Mouse (Mus musculus) spleen, adult 12 weeks (tissue): ENCODE measurements around the gene Tm9sf3.
"Not testable (repeated sequence)": the region's sequence is repeated elsewhere in the genome, so short reads cannot be mapped to it uniquely, and the experiment has no call there.

Source experiments
- DNase-seq: peaks from one replicate; pipeline ENCODE4 v3.0.0; 2022; ENCODE audit warnings: low spot score

The Tm9sf3 gene

DNA sequence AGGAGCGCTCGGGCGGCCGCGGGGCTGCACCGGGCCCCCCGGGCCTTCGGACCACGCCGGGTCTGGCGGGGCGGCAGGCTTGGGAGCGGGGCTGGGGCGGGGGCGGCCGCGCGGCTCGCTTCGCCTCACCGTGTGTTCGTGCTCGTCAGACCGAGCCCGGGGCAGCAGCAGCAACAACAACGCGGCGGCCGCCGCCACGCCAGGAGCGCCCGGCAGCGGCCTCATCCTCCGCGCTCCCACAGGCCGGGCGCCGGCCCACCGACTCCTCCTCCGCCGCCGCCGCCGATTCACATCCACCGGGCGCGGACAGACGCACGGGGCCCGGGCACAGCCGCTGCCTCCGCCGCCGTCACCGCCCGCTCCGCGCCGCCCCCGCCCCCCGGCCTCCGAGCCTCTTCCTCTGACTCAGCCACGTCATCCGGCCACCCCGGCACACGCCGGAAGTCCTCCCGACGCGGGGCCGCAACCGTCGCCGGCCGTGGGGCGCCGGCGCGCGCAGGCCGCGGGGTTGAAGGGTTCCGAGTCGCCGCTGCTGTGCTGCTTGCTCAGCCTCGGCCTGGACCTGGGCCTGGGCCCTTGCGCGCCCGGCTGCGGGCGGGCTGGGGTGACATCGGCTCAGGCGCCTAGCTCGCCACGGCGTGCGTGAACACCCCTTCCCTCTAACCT, at the start of gene Tm9sf3:
TSS of gene Tm9sf3 (minus strand) at position 368 of the 666 bp plus-strand sequence.
- peak; percentile 76 for DNase-seq

DNA sequence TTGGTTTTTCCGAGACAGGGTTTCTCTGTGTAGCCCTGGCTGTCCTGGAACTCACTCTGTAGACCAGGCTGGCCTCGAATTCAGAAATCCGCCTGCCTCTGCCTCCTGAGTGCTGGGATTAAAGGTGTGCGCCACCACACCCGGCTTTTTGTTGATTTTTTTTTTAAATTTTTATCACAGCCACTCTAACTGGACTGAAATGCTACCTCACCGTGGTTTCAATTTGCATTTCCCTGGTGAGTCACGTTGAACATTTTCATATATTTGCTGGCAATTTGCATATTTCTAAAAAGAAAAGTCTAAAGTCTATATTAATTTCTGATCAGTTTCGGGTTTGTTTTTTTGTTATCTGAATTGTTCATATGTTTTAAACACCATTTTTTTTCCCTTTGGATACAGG, 48.8 kb upstream of the Tm9sf3 start:
- not testable (repeated sequence) for DNase-seq

DNA sequence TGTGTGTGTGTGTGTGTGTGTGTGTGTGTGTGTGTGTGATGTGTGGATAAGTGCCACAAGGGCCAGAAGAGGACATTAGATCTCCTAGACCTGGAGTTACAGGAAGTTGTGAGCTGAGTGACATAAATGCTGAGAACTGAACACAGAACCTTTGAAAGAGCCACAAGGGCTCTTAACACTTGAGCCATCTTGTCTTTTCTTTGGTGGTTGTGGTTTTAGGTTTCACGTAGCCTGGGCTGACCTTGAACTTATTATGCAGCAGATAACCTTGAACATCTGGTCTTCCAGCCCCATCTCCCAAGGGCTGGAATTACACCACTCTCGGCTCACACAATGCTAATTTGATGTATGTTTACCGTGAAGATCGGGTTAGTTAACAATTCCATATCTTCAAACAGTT, 48.2 kb upstream of the Tm9sf3 start:
- DNase-seq: no peak

DNA sequence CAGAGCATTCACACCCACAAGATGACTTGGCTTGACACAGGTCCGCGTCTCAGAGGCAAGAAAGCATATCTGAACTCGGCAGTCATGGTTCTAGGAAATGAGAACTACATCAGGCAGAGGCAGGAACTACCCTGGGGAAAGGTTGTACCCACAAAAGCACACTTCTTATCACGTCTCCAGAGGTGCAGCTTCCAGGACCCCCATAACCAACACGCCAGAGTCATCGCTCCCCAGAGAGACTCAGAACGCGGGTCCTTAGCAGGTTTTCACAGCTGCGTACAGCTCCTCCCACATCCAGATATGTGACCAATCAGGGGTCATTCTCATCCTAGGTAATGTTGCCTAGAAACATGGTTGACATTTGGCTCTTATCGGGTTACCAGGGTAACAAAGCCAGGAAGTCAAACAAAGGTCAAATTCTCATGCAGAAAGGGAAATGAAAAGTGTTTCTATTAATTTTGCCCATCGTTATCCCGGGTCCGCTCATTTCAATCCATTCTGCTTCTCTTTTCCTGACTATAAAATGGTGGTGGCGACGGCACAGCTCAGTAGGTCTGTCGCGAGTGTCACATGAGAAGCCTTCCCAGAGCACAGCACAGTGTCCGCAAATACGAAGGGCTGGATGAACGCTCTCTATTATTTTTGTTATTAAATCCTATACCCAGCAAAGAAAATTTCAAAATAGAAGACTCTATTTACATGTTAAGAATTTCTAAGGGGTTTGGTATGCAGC, 47.3 kb upstream of the Tm9sf3 start:
- DNase-seq: no peak

DNA sequence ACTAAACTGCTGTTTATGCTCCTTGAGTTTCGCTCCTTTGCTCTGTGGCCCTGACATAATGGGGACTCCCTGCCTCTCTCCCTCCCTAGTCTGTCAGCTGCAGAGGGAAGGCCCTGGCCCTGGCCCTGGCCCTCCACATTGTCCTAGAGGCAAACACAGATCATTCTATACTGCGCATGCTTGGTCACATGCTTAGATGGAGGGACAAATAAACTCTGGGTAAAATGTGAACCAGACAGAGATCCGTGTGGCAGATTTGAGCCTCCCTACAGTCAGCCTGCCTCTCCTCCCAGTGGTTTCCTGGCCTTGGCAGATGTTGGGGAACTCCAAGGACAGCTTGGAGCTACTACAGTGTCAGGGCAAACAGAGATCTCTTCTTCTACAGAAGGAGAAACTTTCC, 40.1 kb upstream of the Tm9sf3 start:
- no peak for DNase-seq

DNA sequence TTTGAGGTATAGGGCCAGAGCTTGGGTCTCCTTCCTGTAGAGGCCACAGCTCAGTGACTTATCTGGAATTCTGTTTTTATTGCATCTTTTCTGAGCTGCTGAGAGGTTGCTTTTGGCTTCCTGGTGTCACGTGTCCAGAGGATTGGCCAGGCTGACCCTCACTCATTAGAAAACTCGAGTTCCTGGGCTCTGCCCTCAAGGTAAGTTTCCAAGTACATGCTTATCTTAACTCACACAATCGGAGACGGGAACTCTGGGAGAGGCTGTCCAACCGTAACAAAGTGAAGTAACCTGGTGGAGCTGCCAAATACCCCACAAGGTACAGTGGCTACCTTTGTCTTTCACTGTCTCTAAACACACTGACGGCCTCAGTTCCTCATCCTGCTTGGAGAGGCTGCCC, 39.6 kb upstream of the Tm9sf3 start:
- no peak for DNase-seq

DNA sequence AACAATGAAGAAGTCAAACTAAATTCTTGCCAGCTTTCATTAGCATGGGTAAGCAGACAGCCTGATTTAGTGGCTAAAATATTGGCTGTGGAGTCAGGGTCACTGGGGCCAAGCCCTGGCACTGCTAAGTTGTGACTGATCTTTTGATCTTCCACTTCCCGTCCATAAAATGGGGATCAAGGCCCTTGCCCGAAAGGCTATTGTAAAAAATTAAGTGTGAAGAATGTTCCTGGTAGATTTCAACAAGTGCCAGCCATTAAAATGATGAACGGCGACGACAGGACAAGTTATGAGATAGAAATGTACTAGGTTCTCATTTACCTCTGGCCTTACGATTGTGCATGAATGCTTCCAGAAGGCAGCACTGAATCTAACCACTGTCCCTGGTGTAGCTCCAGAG, 38.1 kb upstream of the Tm9sf3 start:
- no peak for DNase-seq

DNA sequence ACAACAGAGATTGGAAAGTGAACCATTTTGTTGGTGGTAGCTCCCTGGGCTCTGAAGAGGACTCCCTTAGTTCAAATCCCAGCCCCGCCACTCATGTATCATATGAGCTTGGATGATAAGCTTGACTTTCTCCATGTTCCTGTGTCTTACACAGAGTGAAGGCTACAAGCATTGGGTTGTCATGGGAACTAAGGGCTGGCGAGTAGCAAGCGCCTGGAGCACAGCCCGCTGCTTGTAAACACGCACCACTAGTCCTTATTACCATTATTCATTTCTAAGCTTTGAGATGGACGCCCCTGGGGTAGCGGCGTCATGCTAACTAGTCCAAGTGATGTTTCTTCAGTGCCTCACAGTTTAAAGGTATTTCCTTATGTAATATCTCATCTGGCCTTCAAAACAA, 35.6 kb upstream of the Tm9sf3 start:
- no peak for DNase-seq

DNA sequence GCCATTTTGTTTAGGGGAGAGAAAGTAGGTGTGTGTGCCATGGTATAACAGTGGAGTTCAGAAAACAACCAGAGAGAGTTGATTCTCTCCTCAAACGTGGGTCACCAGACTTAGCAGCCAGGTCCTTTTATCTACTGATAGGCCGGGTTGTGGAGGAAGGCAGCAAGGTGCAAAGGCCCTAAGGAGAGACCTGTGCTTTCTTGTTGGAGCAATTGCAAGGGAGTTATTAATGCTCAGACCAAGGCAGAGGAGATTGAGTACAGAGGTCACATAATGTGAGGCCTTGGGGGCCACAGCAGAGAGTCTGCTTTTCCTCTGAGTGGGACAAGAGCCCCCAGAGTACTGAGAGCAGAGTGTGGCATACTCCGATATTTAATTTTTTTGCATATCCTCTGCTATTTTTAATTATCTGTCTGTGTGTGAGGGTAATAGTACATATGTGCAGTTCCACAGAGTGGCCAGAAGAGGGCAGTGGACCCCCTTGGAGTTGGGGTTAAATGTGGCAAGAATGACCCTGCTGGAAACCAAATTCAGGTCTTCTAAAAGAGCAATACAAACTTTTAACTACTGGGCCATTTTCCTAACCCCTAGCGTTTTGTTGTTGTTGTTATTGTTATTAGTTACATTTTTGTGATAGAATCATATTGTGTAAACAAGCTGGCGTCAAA, 27.3 kb upstream of the Tm9sf3 start:
- DNase-seq: peak; percentile 1

DNA sequence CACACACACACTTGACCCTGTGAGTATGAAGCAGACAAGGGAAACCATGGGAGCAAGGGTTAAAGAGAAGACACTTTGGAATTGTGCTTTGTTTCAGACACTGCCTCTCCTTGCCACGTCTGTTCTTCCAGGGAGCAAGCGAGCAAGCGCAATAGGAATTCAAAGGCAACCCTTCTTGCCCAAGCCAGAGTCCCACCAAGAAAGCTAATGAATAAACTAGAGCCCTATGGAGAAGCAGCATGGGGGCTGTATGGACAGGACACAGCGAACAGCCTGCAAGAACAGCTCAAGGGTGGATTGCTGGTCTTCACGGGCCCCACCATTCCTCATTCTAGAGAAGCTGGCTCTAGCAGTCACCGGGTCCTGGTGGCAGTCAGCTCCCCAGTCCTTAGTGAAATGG, 24.8 kb upstream of the Tm9sf3 start:
- DNase-seq: no peak

DNA sequence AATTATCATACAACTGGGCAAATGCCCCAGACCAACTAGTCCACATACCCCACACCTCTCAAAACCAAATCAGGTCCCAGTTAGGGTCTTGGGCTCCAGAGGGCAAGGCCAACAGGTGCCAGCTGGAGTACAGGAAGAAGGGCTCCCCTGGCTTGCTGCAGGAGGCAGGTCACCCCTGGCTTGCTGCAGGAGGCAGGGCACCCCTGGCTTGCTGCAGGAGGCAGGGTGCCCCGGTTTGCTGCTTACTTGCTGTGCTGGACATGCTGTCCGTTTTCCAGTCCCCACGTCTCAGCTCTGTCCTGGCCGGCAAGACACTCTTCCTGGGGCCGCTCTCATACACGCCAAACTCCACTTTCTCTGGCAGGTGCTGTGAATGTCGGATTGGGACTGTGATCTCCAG, 23.4 kb upstream of the Tm9sf3 start:
- DNase-seq: no peak

DNA sequence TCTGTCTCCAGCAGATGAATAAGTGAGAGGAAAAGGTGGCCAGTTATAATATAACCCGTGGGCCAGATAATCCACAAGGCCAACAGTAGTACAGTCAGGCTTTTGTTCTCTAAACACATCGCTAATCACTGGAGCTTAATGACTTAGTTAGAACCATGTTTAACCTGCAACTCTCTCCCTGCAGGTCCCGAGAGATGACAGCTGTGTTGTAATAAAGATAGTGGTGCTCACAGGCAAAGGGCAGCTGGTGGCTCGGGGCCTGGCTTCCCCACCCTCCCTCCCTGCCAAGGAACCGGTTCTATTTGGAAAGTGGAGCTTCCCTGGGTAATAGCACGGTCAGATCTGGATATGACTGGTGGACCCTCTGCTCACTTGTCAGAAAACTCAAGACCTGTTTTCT, 20.7 kb upstream of the Tm9sf3 start:
- no peak for DNase-seq

DNA sequence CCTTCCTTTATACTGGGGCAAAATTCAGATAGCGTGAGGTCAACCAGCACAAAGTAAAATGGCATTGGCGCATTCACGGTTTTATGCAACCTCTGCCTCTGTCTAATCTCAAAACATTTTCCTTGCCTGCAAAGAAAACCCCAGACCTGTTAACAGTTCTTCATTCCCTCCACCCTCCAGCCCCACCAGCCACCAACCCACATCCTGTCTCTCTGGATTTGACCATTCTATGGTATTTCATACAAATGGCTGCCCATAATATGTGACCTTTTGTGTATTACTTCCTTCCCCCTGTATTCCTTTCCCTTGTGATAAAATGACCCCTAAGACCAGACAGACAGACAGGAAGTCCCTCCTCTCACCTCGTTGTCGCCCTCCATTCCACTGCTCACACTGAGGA, 18.9 kb upstream of the Tm9sf3 start:
- no peak for DNase-seq

DNA sequence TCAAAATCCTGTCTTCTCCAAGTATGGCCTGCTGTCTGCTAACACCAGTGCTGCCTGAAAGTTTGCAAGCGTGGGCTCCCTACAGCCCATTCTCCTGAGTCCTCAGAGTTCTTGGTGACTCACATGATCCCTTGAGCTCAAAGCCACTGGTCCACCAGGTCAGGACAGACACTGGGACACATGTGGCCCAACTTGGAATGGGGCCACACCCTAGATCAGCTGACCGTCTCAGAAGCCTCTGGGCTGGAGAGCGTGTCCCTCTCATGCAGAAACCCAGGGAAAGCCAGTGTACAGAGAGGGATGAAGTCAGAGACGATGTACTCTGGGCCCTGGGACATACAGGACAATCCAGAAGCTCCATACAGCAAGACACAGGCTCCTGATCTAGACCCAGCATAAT, 18.4 kb upstream of the Tm9sf3 start:
- no peak for DNase-seq

DNA sequence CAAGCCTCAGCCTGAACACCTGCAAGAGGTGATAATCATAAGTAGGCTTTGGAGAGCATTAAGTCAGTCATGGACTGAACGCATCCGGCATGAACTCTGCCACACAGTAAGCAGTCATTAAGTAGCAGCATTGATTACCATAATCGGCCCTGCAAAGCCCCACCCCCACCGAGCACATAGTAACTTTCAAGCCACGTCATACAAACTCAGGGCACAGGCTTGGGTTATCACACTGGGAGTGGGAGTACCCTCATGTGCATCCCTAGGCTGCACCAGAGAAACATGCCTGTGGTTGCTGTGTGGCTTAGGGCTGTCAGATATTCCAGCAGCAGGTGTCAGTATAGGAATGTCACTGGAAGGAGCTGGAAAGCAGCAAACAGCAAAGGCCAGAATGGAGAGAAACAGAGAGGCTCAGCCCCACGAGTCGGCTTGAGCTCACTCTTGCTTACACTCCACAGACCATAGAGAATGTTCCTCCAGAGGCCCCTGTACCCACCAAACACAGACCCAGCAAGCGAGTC, 16.0 kb upstream of the Tm9sf3 start:
- DNase-seq: no peak

DNA sequence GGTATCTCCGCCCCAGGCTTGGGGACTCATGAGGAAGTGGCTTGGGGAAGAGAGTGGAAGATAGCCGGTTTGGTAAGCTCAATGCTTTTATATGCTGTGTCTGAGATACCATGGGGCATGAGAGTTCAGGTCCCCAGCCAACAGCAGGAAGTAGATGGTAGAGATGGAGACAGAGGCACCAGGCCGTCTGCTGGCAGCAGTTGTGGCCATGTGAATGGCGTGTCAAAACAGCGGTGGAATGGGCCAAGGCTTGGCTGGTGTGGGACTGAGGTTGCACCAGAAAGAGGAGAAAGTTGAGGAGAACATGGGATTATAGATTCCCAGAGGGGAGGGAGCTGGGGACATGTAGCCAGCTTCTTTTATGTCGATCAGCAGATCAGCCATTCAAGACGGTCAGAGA, 14.8 kb upstream of the Tm9sf3 start:
- no peak for DNase-seq

DNA sequence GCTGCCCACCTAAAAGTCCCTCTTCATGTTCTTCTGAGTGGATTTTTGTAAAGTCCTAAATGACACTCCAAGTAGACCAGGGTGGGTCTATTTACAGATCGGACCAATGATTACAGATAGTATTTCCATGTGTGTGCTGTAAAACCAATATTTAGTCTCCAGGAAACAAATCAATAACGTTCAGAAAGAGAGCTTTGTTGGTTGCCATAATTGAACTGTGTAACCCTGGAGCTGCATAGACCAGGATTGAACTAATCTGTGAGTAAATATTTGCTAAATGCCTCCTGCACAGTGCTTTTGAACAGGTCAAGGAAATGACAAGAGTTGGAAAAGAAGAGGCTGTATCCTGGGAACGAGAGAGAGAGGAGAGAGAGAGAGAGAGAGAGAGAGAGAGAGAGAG, 11.8 kb upstream of the Tm9sf3 start:
- DNase-seq: no peak

DNA sequence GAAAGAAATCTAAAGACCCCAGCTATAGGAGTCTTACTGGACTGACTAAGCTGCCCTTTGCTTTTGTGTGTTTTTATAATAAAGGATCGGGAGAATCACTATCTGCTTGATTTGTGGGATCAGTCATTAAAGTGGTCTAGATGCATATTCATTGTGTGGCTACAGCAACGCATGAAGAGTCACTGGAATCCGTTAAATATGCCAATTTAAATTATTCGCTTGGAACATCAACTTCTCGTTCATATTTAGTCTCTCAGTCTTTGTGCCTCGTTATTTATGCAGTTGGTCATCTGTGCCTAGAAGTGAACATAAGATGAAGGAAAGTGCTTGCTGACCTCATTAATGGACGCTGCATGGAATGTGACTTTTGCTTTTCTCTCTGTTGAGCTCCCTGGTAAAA, 7.1 kb upstream of the Tm9sf3 start:
- DNase-seq: no peak

DNA sequence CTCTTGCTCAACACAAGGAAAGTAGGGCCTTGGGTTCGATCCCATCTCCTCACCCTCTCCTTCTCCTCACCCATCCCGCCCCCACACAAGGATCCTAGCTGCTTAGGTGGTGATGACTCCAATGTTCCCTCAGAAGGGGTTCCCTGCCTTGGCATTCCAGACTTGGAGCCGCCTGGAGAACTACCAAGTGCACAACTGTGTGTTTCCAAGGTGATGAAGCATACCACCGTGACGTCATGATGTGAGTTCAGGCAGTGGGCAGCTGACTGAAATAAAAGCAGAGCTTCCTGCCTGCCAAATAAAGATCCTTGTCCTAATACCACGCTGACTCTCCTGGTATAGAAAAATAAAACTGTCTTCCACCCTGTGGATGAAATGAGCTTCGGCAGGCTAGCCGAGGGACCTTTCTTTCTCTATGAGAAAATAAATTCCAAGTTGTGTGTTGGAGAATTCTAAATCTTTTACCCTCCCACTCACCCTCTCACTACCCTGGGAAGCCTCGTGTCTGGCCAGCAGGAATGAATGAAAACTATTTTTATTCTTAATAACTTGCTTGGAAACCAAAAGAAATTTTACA, 6.4 kb upstream of the Tm9sf3 start:
- DNase-seq: no peak

DNA sequence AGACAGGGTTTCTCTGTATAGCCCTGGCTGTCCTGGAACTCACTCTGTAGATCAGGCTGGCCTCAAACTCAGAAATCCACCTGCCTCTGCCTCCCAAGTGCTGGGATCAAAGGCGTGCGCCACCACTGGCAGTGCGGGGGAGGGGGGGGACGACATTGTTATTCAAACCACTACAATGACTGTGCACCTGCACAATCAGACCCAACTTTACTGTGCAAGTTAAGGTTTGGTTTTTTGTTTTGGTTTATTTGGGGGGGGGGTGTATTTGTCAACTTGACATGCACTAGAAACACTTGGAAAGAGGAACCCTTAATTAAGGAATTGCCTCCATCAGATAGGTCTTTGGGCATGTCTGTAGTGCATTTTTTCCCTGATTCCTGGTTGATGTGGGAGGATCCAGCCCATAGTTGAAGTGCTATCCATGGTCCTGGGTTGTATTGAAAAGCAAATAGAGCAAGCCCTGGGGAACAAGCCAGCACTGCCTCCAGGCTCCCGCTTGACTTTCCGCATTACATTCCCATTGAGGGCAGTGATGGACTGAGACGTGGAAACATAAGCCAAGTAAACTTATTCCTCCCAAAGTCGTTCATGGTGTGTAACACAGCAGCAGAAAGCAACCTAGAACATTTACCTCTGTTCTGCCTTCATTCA, 2.6 kb upstream of the Tm9sf3 start:
- DNase-seq: no peak

DNA sequence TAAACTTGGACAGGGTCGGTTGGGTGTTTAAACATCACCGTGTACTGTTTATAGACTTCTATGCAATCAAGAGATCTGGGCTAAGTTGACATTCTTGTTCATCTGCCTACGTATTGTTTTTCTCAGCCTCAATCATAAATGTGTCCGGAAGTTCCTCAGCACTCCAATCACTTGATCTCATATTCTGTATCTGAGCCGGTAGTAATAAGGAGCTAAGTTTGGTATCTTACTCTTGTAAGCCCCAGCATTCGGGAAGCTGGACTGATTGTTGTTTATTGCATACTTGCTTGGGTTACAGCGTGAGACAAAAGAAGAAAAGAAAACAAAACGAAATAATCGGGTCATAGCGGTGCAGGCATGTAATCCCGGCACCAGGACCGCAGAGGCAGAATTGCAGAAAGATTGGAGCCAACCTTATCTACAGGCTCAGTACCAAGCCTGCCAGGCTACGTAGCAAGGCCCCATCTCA, 568 bp upstream of the Tm9sf3 start:
- DNase-seq: no peak
